Mouse (Mus musculus): ENCODE data around the gene Rab8b. TPM values are rescaled to one million over a fixed set of nuclear protein-coding genes. Genes with fewer than 3 reads are reported as not detected.
"Not testable (repeated sequence)": the region's sequence is repeated elsewhere in the genome, so short reads cannot be mapped to it uniquely, and the experiment has no call there.

Gene Rab8b
- polyA plus RNA-seq, 1 experiment from 2014 or later: 23.8 TPM

DNA sequence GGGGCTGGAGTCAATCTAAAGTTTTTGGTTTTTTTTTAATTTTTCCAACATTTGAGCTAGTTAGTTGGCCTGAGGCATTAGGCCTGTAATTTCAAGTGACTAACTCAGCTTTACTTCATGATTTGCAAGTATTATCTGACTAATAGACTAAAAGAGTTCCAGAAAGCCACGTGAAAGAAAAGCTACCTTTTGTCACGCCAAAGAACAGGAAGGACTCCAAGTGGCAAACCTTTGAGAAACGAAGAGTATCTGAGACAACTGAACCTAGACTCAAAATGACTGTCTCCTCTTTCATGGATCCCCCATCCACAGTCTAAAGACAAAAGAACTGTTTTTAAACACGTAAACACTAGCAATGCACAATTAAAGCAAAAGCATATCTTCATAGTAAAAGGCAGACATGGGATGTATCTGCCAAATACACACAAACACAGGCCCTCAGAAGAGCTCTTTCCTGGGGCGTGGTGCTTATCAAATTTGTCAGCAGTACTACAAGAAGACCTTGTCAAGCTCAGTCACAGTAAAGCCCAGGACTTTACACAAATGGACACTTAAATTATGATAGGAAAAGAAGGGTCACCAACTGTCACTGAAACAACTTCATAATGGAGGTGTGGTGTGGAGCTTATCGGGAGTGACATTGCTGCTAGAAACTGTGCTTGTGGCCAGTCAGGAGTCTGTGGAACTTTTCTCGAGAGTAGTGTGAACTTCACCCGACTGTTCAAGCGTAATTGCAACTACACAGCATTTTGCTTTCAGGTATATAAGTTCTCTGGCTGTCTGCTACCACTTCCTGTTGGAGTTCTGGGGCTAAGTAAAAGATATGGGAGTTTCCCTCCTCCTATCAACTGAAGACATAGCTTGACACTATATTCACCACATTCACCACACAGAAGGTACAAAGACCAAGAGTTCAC, 3.4 kb downstream of the Rab8b start:
- peaks cover 33% of the 10 kb centered on the region for H3K4me1 ChIP-seq
- H3K4me2 ChIP-seq (replicated peaks): no peak overlapping the region
- no peak overlapping the region for H3K9ac ChIP-seq
- ATAC-seq (ENCODE audit: insufficient number of reproducible peaks, low FRiP score, low TSS enrichment, low read depth): no peak
- H3K9me3 ChIP-seq (replicated peaks): no peaks in the 10 kb centered on the region
- H3K27ac ChIP-seq (replicated peaks): no peak overlapping the region
- H3K36me3 ChIP-seq: no peaks in the 10 kb centered on the region
- WGBS: 74% methylated on average over 9 of the region's 9 CpGs
- no peak overlapping the region for H3K4me3 ChIP-seq (replicated peaks)
- no peaks in the 10 kb centered on the region for H3K27me3 ChIP-seq

DNA sequence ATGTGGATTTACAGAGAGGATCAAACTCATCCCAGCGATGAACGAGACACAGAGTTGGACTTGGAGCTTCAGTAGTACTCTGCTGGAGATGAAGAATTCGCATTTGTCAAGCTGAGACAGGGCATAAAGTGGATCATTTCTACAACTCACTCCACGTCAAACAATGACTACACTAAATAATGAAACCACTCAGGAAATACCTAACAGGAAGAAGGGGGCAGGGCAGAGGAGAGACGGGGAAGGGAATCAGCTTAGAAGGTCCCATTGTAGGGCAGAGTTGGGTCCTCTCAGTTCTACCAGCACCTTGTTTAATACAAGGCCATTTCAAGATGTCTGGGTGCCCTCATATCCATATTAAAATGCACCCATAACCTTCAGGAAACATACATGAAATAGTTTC, 4.1 kb downstream of the Rab8b start:
- Histone ChIP-seq H3K4me1 (peaks cover 33% of the 10 kb centered on the region), H3K36me3 (no peaks in the 10 kb centered on the region), H3K9ac (no peak overlapping the region), H3K27ac (replicated peaks) (no peak overlapping the region), H3K27me3 (no peaks in the 10 kb centered on the region), H3K4me2 (replicated peaks) (no peak overlapping the region), H3K9me3 (replicated peaks) (no peaks in the 10 kb centered on the region), H3K4me3 (replicated peaks) (no peak overlapping the region)
- ATAC-seq (ENCODE audit: insufficient number of reproducible peaks, low FRiP score, low TSS enrichment, low read depth): no peak
- 68% methylated on average over 5 of the region's 5 CpGs for WGBS

- Histone ChIP-seq H3K4me2 (replicated peaks) (no peak overlapping the region), H3K36me3 (no peaks in the 10 kb centered on the region), H3K9ac (no peak overlapping the region), H3K4me1 (peaks cover 34% of the 10 kb centered on the region), H3K27ac (replicated peaks) (no peak overlapping the region), H3K27me3 (no peaks in the 10 kb centered on the region), H3K9me3 (replicated peaks) (no peaks in the 10 kb centered on the region), H3K4me3 (replicated peaks) (no peak overlapping the region)
- 86% methylated on average over 3 of the region's 3 CpGs for WGBS
- ATAC-seq (ENCODE audit: insufficient number of reproducible peaks, low FRiP score, low TSS enrichment, low read depth): no peak
Observed at GRCm38 (mm10) chr9:66914540-66914939, 4.9 kb downstream of the Rab8b start.

GRCm38 (mm10) chr9:66913254-66913934, 6.1 kb downstream of the Rab8b start:
- H3K4me2 ChIP-seq (replicated peaks); H3K9me3 ChIP-seq (replicated peaks); H3K27ac ChIP-seq (replicated peaks); H3K36me3 ChIP-seq; H3K27me3 ChIP-seq; ATAC-seq (ENCODE audit: insufficient number of reproducible peaks, low FRiP score, low TSS enrichment, low read depth); H3K4me3 ChIP-seq (replicated peaks); H3K9ac ChIP-seq: not testable (repeated sequence)
- H3K4me1 ChIP-seq: peaks cover 34% of the 10 kb centered on the region
- WGBS: 91% methylated on average over 5 of the region's 5 CpGs

DNA sequence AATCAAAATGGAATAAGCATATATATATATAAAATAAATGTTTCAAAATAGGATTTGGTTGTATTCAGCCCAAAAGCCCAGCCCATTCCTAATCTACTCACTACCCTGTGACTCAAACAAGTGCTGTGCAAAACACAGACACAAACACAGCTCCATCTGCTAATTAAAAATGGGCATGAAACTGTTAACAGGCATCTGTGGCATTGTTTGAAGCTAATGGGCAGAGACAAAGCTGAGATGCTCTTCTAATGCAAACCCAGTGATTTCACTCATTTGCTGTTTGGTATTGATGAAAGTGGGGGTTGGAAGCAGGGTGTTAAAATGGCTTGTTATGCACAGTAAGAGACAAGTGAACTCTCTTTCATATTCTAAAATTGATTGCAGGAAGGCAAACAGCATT, 7.2 kb downstream of the Rab8b start:
- no peak for ATAC-seq (ENCODE audit: insufficient number of reproducible peaks, low FRiP score, low TSS enrichment, low read depth)
- no peaks in the 10 kb centered on the region for H3K27me3 ChIP-seq
- H3K9ac ChIP-seq: no peak overlapping the region
- no peak overlapping the region for H3K27ac ChIP-seq (replicated peaks)
- no peak overlapping the region for H3K4me3 ChIP-seq (replicated peaks)
- no peak overlapping the region for H3K4me2 ChIP-seq (replicated peaks)
- peaks cover 25% of the 10 kb centered on the region for H3K4me1 ChIP-seq
- no peaks in the 10 kb centered on the region for H3K36me3 ChIP-seq
- H3K9me3 ChIP-seq (replicated peaks): no peaks in the 10 kb centered on the region

- H3K27ac ChIP-seq (replicated peaks): no peak overlapping the region
- H3K4me1 ChIP-seq: peaks cover 21% of the 10 kb centered on the region
- no peak for ATAC-seq (ENCODE audit: insufficient number of reproducible peaks, low FRiP score, low TSS enrichment, low read depth)
- H3K36me3 ChIP-seq: no peaks in the 10 kb centered on the region
- H3K9ac ChIP-seq: no peak overlapping the region
- no peaks in the 10 kb centered on the region for H3K27me3 ChIP-seq
- H3K9me3 ChIP-seq (replicated peaks): no peaks in the 10 kb centered on the region
- no peak overlapping the region for H3K4me2 ChIP-seq (replicated peaks)
- no peak overlapping the region for H3K4me3 ChIP-seq (replicated peaks)
- WGBS: 79% methylated on average over 5 of the region's 5 CpGs
Observed at GRCm38 (mm10) chr9:66910677-66911076, 8.8 kb downstream of the Rab8b start.

- Histone ChIP-seq H3K27ac (replicated peaks) (0 out of 2 replicates have a peak overlapping the region, but pooled peaks have one; percentile 1), H3K4me1 (peaks cover 16% of the 10 kb centered on the region), H3K4me2 (replicated peaks) (no peak overlapping the region), H3K36me3 (no peaks in the 10 kb centered on the region), H3K9ac (no peak overlapping the region), H3K27me3 (no peaks in the 10 kb centered on the region), H3K4me3 (replicated peaks) (no peak overlapping the region), H3K9me3 (replicated peaks) (no peaks in the 10 kb centered on the region)
- WGBS: 70% methylated on average over 7 of the region's 7 CpGs
- no peak for ATAC-seq (ENCODE audit: insufficient number of reproducible peaks, low FRiP score, low TSS enrichment, low read depth)
Observed at GRCm38 (mm10) chr9:66909922-66910321, 9.6 kb downstream of the Rab8b start.

DNA sequence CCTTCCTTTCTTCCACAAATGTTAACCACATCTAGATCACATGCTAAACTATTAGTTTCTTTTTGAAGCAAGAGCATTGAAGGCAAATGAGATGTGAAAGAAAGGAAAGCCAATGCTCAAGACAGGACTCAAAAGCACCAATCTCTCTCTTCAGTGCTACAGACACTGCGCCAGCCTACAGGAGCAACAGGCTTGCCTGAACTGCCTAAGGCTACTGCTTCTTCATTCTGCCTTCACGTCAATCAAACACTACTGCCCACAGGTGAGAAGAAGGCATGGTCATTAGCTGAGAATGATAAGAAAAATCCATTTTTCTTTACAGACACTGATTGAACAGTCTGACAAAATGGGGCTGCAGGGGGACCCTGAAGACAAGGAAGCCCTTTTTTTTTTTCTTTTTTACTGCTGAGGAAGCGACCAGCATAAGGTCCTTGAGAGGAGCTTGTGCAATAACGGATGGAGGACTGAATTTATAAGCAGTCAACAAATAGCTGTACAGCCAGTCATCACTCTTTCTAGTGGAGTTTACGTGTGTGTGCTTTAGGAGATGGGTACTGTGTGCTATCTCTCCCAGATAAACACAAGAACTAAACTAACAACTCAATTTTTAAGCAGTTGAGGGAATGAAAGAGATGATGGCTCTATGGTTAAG, 11.6 kb downstream of the Rab8b start:
- peaks cover 14% of the 10 kb centered on the region for H3K4me1 ChIP-seq
- no peaks in the 10 kb centered on the region for H3K9me3 ChIP-seq (replicated peaks)
- ATAC-seq (ENCODE audit: insufficient number of reproducible peaks, low FRiP score, low TSS enrichment, low read depth): no peak
- no peak overlapping the region for H3K27ac ChIP-seq (replicated peaks)
- no peak overlapping the region for H3K9ac ChIP-seq
- 81% methylated on average over 5 of the region's 5 CpGs for WGBS
- H3K27me3 ChIP-seq: no peaks in the 10 kb centered on the region
- no peak overlapping the region for H3K4me3 ChIP-seq (replicated peaks)
- H3K4me2 ChIP-seq (replicated peaks): no peak overlapping the region
- H3K36me3 ChIP-seq: no peaks in the 10 kb centered on the region

GRCm38 (mm10) chr9:66907126-66907525, 12.4 kb downstream of the Rab8b start:
- H3K4me2 ChIP-seq (replicated peaks): no peak overlapping the region
- no peaks in the 10 kb centered on the region for H3K27me3 ChIP-seq
- H3K4me3 ChIP-seq (replicated peaks): no peak overlapping the region
- H3K27ac ChIP-seq (replicated peaks): no peak overlapping the region
- H3K4me1 ChIP-seq: peaks cover 14% of the 10 kb centered on the region
- no peak overlapping the region for H3K9ac ChIP-seq
- no peak for ATAC-seq (ENCODE audit: insufficient number of reproducible peaks, low FRiP score, low TSS enrichment, low read depth)
- H3K9me3 ChIP-seq (replicated peaks): no peaks in the 10 kb centered on the region
- WGBS: 87% methylated on average over 8 of the region's 8 CpGs
- H3K36me3 ChIP-seq: no peaks in the 10 kb centered on the region

DNA sequence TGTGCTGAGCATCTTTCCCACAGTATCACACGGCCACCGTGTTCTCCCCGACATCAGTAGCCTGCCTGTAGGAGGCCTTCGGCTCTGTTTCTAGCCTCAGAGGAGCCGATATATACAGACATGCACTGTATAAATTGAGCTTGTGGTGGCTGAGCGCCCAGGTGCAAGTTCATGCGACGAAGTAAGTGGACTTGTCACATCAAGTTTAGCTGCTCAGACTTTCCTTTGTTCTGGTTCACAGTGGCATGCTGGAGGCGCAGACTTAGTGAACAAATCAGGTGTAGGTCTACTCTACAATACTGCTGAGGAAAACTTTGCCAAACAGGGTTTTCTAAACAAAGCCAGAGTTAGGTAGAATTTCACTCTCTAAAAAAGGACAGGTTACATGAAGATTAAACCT, 13.5 kb downstream of the Rab8b start:
- ATAC-seq (ENCODE audit: insufficient number of reproducible peaks, low FRiP score, low TSS enrichment, low read depth): no peak; the same call in 1 of the 2 replicates
- Histone ChIP-seq H3K4me2 (replicated peaks) (no peak overlapping the region), H3K4me1 (peaks cover 14% of the 10 kb centered on the region), H3K4me3 (replicated peaks) (no peak overlapping the region), H3K9ac (no peak overlapping the region), H3K36me3 (no peaks in the 10 kb centered on the region), H3K27me3 (no peaks in the 10 kb centered on the region), H3K9me3 (replicated peaks) (no peaks in the 10 kb centered on the region), H3K27ac (replicated peaks) (peak overlapping the region; percentile 52; the same call in 1 of the 2 replicates)
- 44% methylated on average over 9 of the region's 9 CpGs for WGBS

DNA sequence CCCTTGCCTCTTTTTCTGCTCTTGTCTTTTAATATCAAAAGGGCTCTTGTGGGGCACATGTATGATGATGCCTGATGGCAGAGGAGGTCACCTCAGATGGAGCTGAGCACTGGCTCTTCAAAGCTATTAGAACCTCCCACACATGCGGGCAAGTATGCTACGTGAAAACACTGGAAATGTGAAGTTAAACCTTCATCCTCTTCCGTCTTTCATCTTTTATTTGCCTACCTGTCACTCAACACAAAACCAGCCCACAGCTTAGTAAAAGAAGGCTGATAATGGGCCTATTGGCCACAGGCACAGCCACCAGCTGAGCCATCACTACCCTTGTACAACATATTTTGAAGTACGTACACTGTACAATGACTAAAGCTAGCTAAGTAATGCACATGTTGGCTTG, 20.0 kb downstream of the Rab8b start:
- no peak overlapping the region for H3K4me3 ChIP-seq (replicated peaks)
- H3K27me3 ChIP-seq: no peaks in the 10 kb centered on the region
- ATAC-seq (ENCODE audit: insufficient number of reproducible peaks, low FRiP score, low TSS enrichment, low read depth): no peak
- H3K9ac ChIP-seq: no peak overlapping the region
- no peak overlapping the region for H3K4me2 ChIP-seq (replicated peaks)
- H3K27ac ChIP-seq (replicated peaks): no peak overlapping the region
- H3K4me1 ChIP-seq: peaks cover 5% of the 10 kb centered on the region; the same call in 1 of the 2 replicates
- WGBS: 83% methylated on average over 4 of the region's 4 CpGs
- H3K36me3 ChIP-seq: no peaks in the 10 kb centered on the region
- no peaks in the 10 kb centered on the region for H3K9me3 ChIP-seq (replicated peaks)

Measured in embryonic facial prominence, embryonic 15.5 days (tissue).